Mouse (Mus musculus) heart, embryonic 14.5 days (tissue): ENCODE results near the gene Aurka. TPM values are rescaled to one million over a fixed set of nuclear protein-coding genes. Genes with fewer than 3 reads are reported as not detected.

Experiments
- ATAC-seq: fragments of 200-750 bp; cut with Nextera tagmentation; 2 replicates; pipeline ENCODE4 v1.8.0; 2017; ENCODE audit warnings: low read depth, moderate TSS enrichment; ENCODE audit not compliant: insufficient number of reproducible peaks, insufficient read depth, low FRiP score
- H3K27ac ChIP-seq, 2 experiments: fragments of 200-500 bp in 1 of 2; fragments of 300-500 bp in 1 of 2; sonication (generic) in 1 of 2; replicated peaks in 1 of 2; 2 replicates each; pipeline ENCODE4 v1.5.1; 2012 to 2014; ENCODE audit warnings: low read depth in 2 of 2, low read length in 2 of 2, control low read depth in 1 of 2, mild to moderate bottlenecking in 1 of 2, mixed read lengths in 1 of 2; ENCODE audit not compliant: control insufficient read depth in 1 of 2, insufficient read depth in 1 of 2
- H3K27me3 ChIP-seq: fragments of 300-500 bp; sonication (generic); 2 replicates; pipeline ENCODE4 v1.6.1; 2014; ENCODE audit warnings: mild to moderate bottlenecking, low read length, control low read depth; ENCODE audit not compliant: control insufficient read depth, insufficient read depth
- H3K36me3 ChIP-seq: fragments of 300-500 bp; sonication (generic); 2 replicates; pipeline ENCODE4 v1.6.1; 2014; ENCODE audit warnings: mild to moderate bottlenecking, control low read depth, low read length, mixed read lengths; ENCODE audit not compliant: control insufficient read depth, insufficient read depth
- H3K4me1 ChIP-seq, 2 experiments: fragments of 200-500 bp in 1 of 2; fragments of 300-500 bp in 1 of 2; sonication (generic) in 1 of 2; 2 replicates each; pipeline ENCODE4 v1.6.1; 2012 to 2014; ENCODE audit warnings: low read length in 2 of 2, control low read depth in 1 of 2, mixed read lengths in 1 of 2; ENCODE audit not compliant: control insufficient read depth in 2 of 2, insufficient read depth in 2 of 2
- H3K4me2 ChIP-seq: fragments of 300-500 bp; sonication (generic); 2 replicates; pipeline ENCODE4 v1.6.1; 2014; ENCODE audit warnings: mild to moderate bottlenecking, low read length
- H3K4me3 ChIP-seq, 2 experiments: fragments of 200-500 bp in 1 of 2; fragments of 300-500 bp in 1 of 2; sonication (generic) in 1 of 2; 2 replicates each; pipeline ENCODE4 v1.5.1; 2012 to 2014; ENCODE audit warnings: low read length in 2 of 2, mild to moderate bottlenecking in 2 of 2, control low read depth in 1 of 2, low read depth in 1 of 2, moderate library complexity in 1 of 2; ENCODE audit not compliant: control insufficient read depth in 1 of 2, insufficient read depth in 1 of 2
- H3K9ac ChIP-seq: fragments of 300-500 bp; sonication (generic); 2 replicates; pipeline ENCODE4 v1.6.1; 2014; ENCODE audit warnings: mild to moderate bottlenecking, low read length
- H3K9me3 ChIP-seq: fragments of 300-500 bp; sonication (generic); 2 replicates; pipeline ENCODE4 v1.6.1; 2016; ENCODE audit warnings: low read length, control low read depth; ENCODE audit not compliant: control insufficient read depth
- WGBS: fragments of 180-500 bp; shearing (Covaris S2); extraction: QIAGEN DNeasy Blood & Tissue Kit; methylation state at CpG from one replicate; pipeline ENCODE4 v1.1.7; 2014; 5-methylcytosine and 5-hydroxymethylcytosine counted together
- polyA plus RNA-seq: library from polyadenylated mRNA; unstranded; fragments of >200 nt; fragmentation: Nextera tagmentation; extraction: Ambion mirVana; gene quantifications from 2 replicates; pipeline ENCODE4 v1.2.1, GENCODE M21; 2014

Aurka gene
- polyA plus RNA-seq, 1 experiment from 2014 or later, result 88.9 TPM

- WGBS, result 9% methylated on average over 31 of the region's 31 CpGs
- peaks cover 6 to 25% of the 10 kb centered on the region in 2 experiments for H3K4me1 ChIP-seq
- peak overlapping the region; percentile 92 for H3K4me2 ChIP-seq
- ATAC-seq, result no peak
- H3K9ac ChIP-seq, result peak overlapping the region; percentile 76
- H3K9me3 ChIP-seq, result 0 out of 2 replicates have a peak, but pooled peaks cover 3% of the 10 kb centered on the region
- no peaks in the 10 kb centered on the region for H3K36me3 ChIP-seq
- peak overlapping the region in 1 of 2 experiments; percentile 57; a peak in 2 of 4 replicates for H3K27ac ChIP-seq
- no peaks in the 10 kb centered on the region for H3K27me3 ChIP-seq
- H3K4me3 ChIP-seq, result peak overlapping the region; percentile 70 to 74
Observed at GRCm38 (mm10) chr2:172346034-172346929, 24.1 kb downstream of the Aurka start.

GRCm38 (mm10) chr2:172345258-172345738 lies 25.0 kb downstream of the Aurka start, which contains the start of gene Fam210b:
Gene Fam210b, plus strand, starts transcription at chr2:172345565.
- Histone ChIP-seq H3K9ac (peak within 1 kb of the TSS; percentile 76), H3K36me3 (no peaks in the 10 kb centered on the region), H3K27me3 (no peaks in the 10 kb centered on the region), H3K4me2 (peak within 1 kb of the TSS; percentile 92), H3K27ac (peak within 1 kb of the TSS; percentile 57 to 62), H3K4me3 (peak within 1 kb of the TSS; percentile 70 to 74), H3K4me1 (peaks cover 6 to 22% of the 10 kb centered on the region in 2 experiments), H3K9me3 (0 out of 2 replicates have a peak, but pooled peaks cover 3% of the 10 kb centered on the region)
- ATAC-seq, result peak; percentile 97
- WGBS, result under 1% methylated on average over 34 of the region's 35 CpGs

GRCm38 (mm10) chr2:172344669-172345068 lies 25.7 kb downstream of the Aurka start:
- H3K27me3 ChIP-seq, result no peaks in the 10 kb centered on the region
- H3K9me3 ChIP-seq, result 0 out of 2 replicates have a peak, but pooled peaks cover 3% of the 10 kb centered on the region
- 35% methylated on average over 5 of the region's 5 CpGs for WGBS
- ATAC-seq, result no peak
- H3K4me3 ChIP-seq, result peak overlapping the region in 1 of 2 experiments; percentile 74; a peak in 1 of 4 replicates
- H3K27ac ChIP-seq, result peak overlapping the region; percentile 15 to 62
- no peak overlapping the region for H3K9ac ChIP-seq
- H3K36me3 ChIP-seq, result no peaks in the 10 kb centered on the region
- peaks cover 6 to 22% of the 10 kb centered on the region in 2 experiments for H3K4me1 ChIP-seq
- H3K4me2 ChIP-seq, result peak overlapping the region; percentile 92

GRCm38 (mm10) chr2:172343751-172344150 lies 26.6 kb downstream of the Aurka start:
- no peak for ATAC-seq
- Histone ChIP-seq H3K36me3 (no peaks in the 10 kb centered on the region), H3K27ac (no peak overlapping the region), H3K4me3 (no peak overlapping the region), H3K27me3 (no peaks in the 10 kb centered on the region), H3K4me2 (no peak overlapping the region), H3K4me1 (peaks cover 6 to 22% of the 10 kb centered on the region in 2 experiments), H3K9me3 (0 out of 2 replicates have a peak, but pooled peaks cover 3% of the 10 kb centered on the region), H3K9ac (no peak overlapping the region)
- WGBS, result 88% methylated on average over 7 of the region's 7 CpGs

- H3K27ac ChIP-seq, result no peak overlapping the region
- no peak overlapping the region for H3K9ac ChIP-seq
- H3K27me3 ChIP-seq, result no peaks in the 10 kb centered on the region
- no peak overlapping the region for H3K4me2 ChIP-seq
- 0 out of 2 replicates have a peak, but pooled peaks cover 3% of the 10 kb centered on the region for H3K9me3 ChIP-seq
- WGBS, result 44% methylated on average over 5 of the region's 5 CpGs
- H3K4me3 ChIP-seq, result no peak overlapping the region
- H3K4me1 ChIP-seq, result peaks cover 2 to 7% of the 10 kb centered on the region in 2 experiments; a peak in 3 of 4 replicates
- no peak for ATAC-seq
- no peaks in the 10 kb centered on the region for H3K36me3 ChIP-seq
Observed at GRCm38 (mm10) chr2:172341606-172342005, 28.7 kb downstream of the Aurka start.

- Histone ChIP-seq H3K36me3 (no peaks in the 10 kb centered on the region), H3K4me2 (no peak overlapping the region), H3K4me1 (peaks cover 2 to 5% of the 10 kb centered on the region in 2 experiments; a peak in 3 of 4 replicates), H3K27ac (no peak overlapping the region), H3K4me3 (no peak overlapping the region), H3K9ac (no peak overlapping the region), H3K9me3 (0 out of 2 replicates have a peak, but pooled peaks cover 3% of the 10 kb centered on the region), H3K27me3 (no peaks in the 10 kb centered on the region)
- 56% methylated on average over 3 of the region's 3 CpGs for WGBS
- ATAC-seq, result no peak
Observed at GRCm38 (mm10) chr2:172340936-172341335, 29.4 kb downstream of the Aurka start.

GRCm38 (mm10) chr2:172338206-172338942 lies 32.0 kb downstream of the Aurka start:
- Histone ChIP-seq H3K4me3 (no peak overlapping the region), H3K27ac (no peak overlapping the region), H3K9me3 (0 out of 2 replicates have a peak, but pooled peaks cover 3% of the 10 kb centered on the region), H3K4me1 (no peaks in the 10 kb centered on the region), H3K4me2 (no peak overlapping the region), H3K9ac (no peak overlapping the region), H3K36me3 (no peaks in the 10 kb centered on the region), H3K27me3 (no peaks in the 10 kb centered on the region)
- WGBS, result 81% methylated on average over 19 of the region's 19 CpGs
- no peak for ATAC-seq
